8 mouse cellular contexts compared by ENCODE assay signal in the genomic region with DNA sequence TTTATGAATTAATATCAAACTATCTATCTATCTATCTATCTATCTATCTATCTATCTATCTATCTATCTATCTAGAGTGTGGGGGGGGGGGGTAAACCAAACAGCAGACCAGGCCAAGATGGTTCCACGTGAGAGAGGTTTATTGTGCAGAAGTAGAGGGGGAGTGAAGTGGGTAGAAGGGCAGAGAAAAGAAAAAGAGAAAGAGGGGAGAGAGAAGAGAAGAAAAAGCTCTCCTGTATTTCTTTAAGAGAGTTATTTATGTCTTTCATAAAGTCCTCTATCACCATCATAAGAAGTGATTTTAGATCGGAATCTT. TPM values are rescaled to one million over a fixed set of nuclear protein-coding genes. Genes with fewer than 3 reads are reported as not detected.
DNase-seq lines count a peak whose midpoint lies in the region; ATAC-seq lines count a peak whose summit lies in the region.

No protein-coding gene starts in this region.

- H3K4me1 ChIP-seq in liver, embryonic 11.5 days (replicated peaks; ENCODE audit: control insufficient read depth, insufficient read depth, low read length) = no peaks in the 10 kb centered on the region
- H3K4me1 ChIP-seq in forebrain, embryonic 13.5 days = peaks cover 10% of the 10 kb centered on the region
- peaks cover 18% of the 10 kb centered on the region for H3K4me1 ChIP-seq in limb, embryonic 10.5 days
- H3K4me1 ChIP-seq in neural tube, embryonic 12.5 days = no peaks in the 10 kb centered on the region

- no peaks in the 10 kb centered on the region for H3K9me3 ChIP-seq in liver, embryonic 11.5 days (ENCODE audit: control insufficient read depth, low read length)
- no peaks in the 10 kb centered on the region for H3K9me3 ChIP-seq in forebrain, embryonic 13.5 days (replicated peaks)
- H3K9me3 ChIP-seq in limb, embryonic 10.5 days (replicated peaks) = no peaks in the 10 kb centered on the region
- no peaks in the 10 kb centered on the region for H3K9me3 ChIP-seq in neural tube, embryonic 12.5 days

- peak overlapping the region; percentile 25; the same call in 1 of the 2 replicates for H3K4me3 ChIP-seq in liver, embryonic 11.5 days (ENCODE audit: low read depth, low read length)
- H3K4me3 ChIP-seq in forebrain, embryonic 13.5 days = peak overlapping the region; percentile 35
- peak overlapping the region; percentile 38 for H3K4me3 ChIP-seq in limb, embryonic 10.5 days
- peak overlapping the region; percentile 27; the same call in 1 of the 2 replicates for H3K4me3 ChIP-seq in neural tube, embryonic 12.5 days

- H3K4me2 ChIP-seq in liver, embryonic 11.5 days = peak overlapping the region; percentile 61
- H3K4me2 ChIP-seq in forebrain, embryonic 13.5 days = peak overlapping the region; percentile 64
- H3K4me2 ChIP-seq in neural tube, embryonic 12.5 days (replicated peaks) = peak overlapping the region; percentile 64

- no peak overlapping the region for H3K27ac ChIP-seq in liver, embryonic 11.5 days (ENCODE audit: low read depth, low read length)
- no peak overlapping the region for H3K27ac ChIP-seq in forebrain, embryonic 13.5 days
- H3K27ac ChIP-seq in limb, embryonic 10.5 days = peak overlapping the region; percentile 88
- H3K27ac ChIP-seq in neural tube, embryonic 12.5 days = no peak overlapping the region; the same call in 1 of the 2 replicates

- no peak for ATAC-seq in liver, embryonic 11.5 days (replicated peaks; ENCODE audit: low FRiP score)
- ATAC-seq in forebrain, embryonic 13.5 days = peak; percentile 37; the same call in 1 of the 2 replicates
- ATAC-seq in neural tube, embryonic 12.5 days (ENCODE audit: low FRiP score, low read depth) = peak; percentile 42

- no peak overlapping the region for H3K9ac ChIP-seq in liver, embryonic 11.5 days (ENCODE audit: low read depth, low read length)
- peak overlapping the region; percentile 59 for H3K9ac ChIP-seq in forebrain, embryonic 13.5 days
- no peak overlapping the region for H3K9ac ChIP-seq in neural tube, embryonic 12.5 days

- H3K27me3 ChIP-seq in liver, embryonic 11.5 days (replicated peaks; ENCODE audit: control insufficient read depth, insufficient read depth, low read length) = no peaks in the 10 kb centered on the region
- H3K27me3 ChIP-seq in forebrain, embryonic 13.5 days = no peaks in the 10 kb centered on the region
- no peaks in the 10 kb centered on the region for H3K27me3 ChIP-seq in limb, embryonic 10.5 days (ENCODE audit: low read depth, poor library complexity, severe bottlenecking)
- H3K27me3 ChIP-seq in neural tube, embryonic 12.5 days (replicated peaks) = no peaks in the 10 kb centered on the region

- no peak for DNase-seq in liver, embryonic 11.5 days (ENCODE audit: low spot score)
- DNase-seq in liver = no peak
- no peak for DNase-seq in limb, embryonic 10.5 days (ENCODE audit: low spot score)
- no peak for DNase-seq in ovary, adult 18-20 months (ENCODE audit: low spot score)
- DNase-seq in kidney, adult 9 months = no peak
- DNase-seq in left cerebral cortex, adult 8-10 months (ENCODE audit: low spot score in 2 of 2) = no peak

- whole genome bisulfite sequencing in liver, embryonic 11.5 days = 66% methylated on average over 2 of the region's 2 CpGs
- WGBS in forebrain, embryonic 13.5 days = 41% methylated on average over 2 of the region's 2 CpGs
- WGBS in limb, embryonic 10.5 days = 78% methylated on average over 2 of the region's 2 CpGs
- 42% methylated on average over 2 of the region's 2 CpGs for WGBS in neural tube, embryonic 12.5 days

- H3K36me3 ChIP-seq in liver, embryonic 11.5 days (ENCODE audit: control insufficient read depth, insufficient read depth, low read length) = no peaks in the 10 kb centered on the region
- H3K36me3 ChIP-seq in forebrain, embryonic 13.5 days (ENCODE audit: poor library complexity, severe bottlenecking) = no peaks in the 10 kb centered on the region
- H3K36me3 ChIP-seq in limb, embryonic 10.5 days = no peaks in the 10 kb centered on the region
- H3K36me3 ChIP-seq in neural tube, embryonic 12.5 days = no peaks in the 10 kb centered on the region

RNA-seq across cellular contexts. Expression of a gene that starts 26.2 kb away (rescaled TPM):
- polyA plus RNA-seq in liver, embryonic 11.5 days (2014; fragmentation: Nextera tagmentation; extraction: Ambion mirVana) = 0.30 TPM in 1 of 2 replicates, not detected in the other
- polyA plus RNA-seq in forebrain, embryonic 13.5 days (2015; fragmentation: Nextera tagmentation; extraction: Ambion mirVana) = 0.34 TPM in 1 of 2 replicates, not detected in the other
- 0.26 and 0.36 TPM in 2 replicates for polyA plus RNA-seq in limb, embryonic 10.5 days (2016; fragmentation: Nextera tagmentation; extraction: Ambion mirVana)
- not detected in 2 replicates for polyA plus RNA-seq in neural tube, embryonic 12.5 days (2016; fragmentation: Nextera tagmentation; extraction: Ambion mirVana)
- 10 to 100 TPM in 1 of 4 experiments, 1 to 10 TPM in 3; 4.8 to 10.1 (median 8.4) TPM for total RNA-seq in left cerebral cortex, adult 8-10 months (2022)
